Mouse (Mus musculus) bone marrow, adult 2 months (tissue): ENCODE measurements at regions not wholly inside any gene's neighbourhood (a gene's known extent, or its start where the extent isn't known, plus 50 kb on each side); places are given as distances from the start of the nearest gene placed in this dataset.

Experiments used
- CTCF ChIP-seq: fragments of 200-500 bp; IDR thresholded peaks from 2 replicates; pipeline ENCODE4 v1.5.1; 2011; ENCODE audit warnings: low read length, control low read depth; ENCODE audit not compliant: control insufficient read depth, insufficient read depth
- POLR2A ChIP-seq: fragments of 200-500 bp; IDR thresholded peaks from 2 replicates; pipeline ENCODE4 v1.6.1; 2011; ENCODE audit warnings: low read depth, mild to moderate bottlenecking, control low read depth, low read length, borderline replicate concordance; ENCODE audit not compliant: control insufficient read depth

DNA sequence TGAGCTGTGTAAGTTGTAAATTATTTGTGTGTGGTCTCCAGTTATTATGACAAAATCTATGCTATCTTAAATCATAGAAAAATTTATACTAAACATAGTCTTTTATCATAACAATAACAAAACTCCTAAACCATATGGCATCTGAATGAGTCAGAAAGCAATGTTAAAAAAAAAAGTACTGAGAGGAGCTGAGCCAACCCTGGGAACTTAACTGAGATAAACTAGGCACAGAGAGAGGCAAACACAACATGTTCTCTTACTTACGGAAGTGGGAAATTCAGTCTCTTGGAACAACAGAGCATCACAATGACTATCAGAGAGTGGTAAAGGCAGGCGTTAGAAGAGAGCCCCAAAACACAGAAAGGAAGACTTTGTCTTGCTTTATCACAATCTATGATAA is 691.7 kb downstream of the Ets1 start:
- TF ChIP-seq POLR2A (no peak), CTCF (no peak)
